Mouse (Mus musculus) fat pad, adult 2 months (tissue): ENCODE measurements around the gene Ap4m1.

Experiments
- DNase-seq: peaks from one replicate; pipeline ENCODE4 v3.0.0-alpha.2; 2011; ENCODE audit warnings: low read depth, low spot score; ENCODE audit errors: extremely low read depth

The Ap4m1 gene

DNA sequence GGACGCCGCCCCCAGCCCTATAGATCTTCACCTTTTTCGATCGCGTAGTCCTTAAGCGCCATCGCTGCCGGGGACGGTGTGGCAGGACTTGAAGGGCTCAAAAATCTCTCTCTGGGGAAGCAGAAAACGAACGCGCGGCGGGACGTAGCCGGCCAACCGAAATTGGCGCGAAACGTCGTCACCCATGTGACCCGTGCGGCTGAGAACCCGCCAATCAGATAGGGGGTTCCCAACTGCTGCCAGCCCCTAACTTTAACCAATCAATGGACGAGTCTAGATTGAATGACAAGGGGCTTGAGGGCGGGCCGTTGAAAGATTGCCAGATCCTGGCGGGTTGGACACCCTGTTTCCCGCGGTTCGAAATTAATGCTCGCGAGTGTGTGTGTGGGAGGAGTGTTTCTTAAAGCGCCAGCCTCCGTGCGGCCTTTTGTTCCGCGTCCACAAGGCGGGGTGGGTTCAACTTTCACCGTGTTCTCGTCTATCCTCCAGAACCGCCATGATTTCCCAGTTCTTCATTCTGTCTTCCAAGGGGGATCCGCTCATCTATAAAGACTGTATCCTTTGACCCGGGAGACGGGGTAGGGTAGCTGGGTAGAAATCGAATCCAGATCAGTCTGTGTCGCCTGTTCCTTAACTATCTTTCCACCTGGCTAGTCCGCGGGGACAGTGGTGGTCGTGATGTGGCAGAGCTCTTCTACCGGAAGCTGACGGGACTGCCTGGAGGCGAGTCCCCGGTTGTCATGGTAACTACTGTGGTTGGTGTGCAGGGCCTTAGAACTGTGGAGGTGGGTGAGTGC, at the start of gene Ap4m1, which contains the start of gene Mcm7:
Gene Ap4m1, plus strand, starts transcription at position 308 of the 797 bp plus-strand sequence.
Gene Mcm7, minus strand, starts transcription at position 728 of the 797 bp plus-strand sequence.
- DNase-seq, result peak; percentile 91

DNA sequence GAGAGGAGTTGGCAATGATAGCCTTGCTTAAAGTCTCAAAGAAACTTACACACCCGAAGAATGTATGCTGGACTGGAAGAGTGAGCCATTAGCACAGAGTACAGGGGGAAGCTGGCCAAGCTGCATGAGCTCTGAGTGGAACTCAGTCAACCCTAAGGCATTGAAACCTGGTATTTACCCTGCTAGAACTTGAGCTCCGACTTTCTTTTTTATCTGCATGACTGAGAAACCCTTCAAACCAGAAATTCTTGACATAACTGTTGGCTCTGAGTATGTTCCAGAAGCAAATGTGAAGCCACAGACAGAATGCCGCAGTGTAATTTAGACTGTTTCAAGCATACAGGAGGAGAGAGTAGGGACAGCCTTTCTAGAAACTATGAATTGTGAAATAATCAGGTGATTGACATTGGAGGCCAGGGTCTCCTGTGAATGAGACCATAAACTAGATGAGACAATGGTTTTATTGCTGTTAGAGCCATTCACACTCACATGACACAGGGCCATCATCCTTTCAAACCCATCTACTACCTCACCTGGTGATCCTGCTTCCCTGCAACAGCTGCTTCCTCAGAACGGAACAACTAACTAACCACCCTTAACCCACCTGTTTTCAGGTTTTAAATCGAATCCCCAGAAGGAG, 39.3 kb upstream of the Ap4m1 start:
- peak; percentile 26 for DNase-seq

GRCm38 (mm10) chr5:138137257-138137656, 34.5 kb upstream of the Ap4m1 start:
- no peak for DNase-seq

DNA sequence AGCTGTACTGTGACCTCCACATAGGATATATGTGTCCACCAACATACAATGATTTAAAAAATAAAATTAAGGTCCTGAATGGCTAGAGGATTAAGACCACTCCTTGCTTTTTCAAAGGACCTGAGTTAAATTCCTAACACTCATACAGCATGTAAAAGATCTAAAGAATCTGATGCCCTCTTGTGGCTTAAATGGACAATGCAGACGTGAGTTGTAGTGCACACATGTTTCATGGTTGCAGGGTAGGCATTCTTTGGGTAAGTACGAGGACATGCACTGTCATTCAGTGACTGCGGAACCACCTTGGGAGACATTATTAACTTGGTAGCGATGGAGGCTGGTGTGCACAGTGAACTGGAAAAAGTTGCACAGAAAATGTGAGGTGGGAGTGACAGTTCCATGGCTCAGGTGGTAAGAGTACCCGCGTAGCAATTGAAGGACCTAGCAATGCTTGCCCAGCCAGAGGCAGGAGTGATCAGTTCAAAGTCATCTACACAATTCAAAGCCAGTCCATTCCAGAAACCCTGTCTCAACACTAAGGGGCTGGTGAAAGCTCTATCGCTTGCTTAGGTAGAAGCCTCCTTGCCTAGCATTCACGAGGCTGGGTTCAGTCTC, 33.8 kb upstream of the Ap4m1 start:
- DNase-seq, result no peak

GRCm38 (mm10) chr5:138138585-138138984, 33.2 kb upstream of the Ap4m1 start:
- no peak for DNase-seq

DNA sequence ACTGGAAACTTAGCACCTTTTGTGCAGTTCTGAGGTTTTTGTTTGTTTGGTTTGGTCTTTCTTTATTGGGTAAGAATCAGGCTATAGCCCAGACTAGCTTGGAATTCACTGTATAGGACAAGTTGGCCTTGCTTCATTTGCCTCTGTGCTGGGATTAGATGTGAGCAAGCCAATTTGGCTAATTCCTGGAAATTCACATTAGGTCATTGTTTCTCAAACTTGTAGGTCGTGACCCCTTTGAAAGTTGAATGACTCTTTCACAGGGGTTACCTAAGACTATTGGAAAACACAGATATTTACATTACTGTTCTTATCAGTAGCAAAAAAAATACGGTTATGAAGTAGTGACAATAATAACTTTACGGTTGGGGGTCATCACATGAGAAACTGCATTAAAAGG, 17.4 kb upstream of the Ap4m1 start:
- DNase-seq, result no peak

DNA sequence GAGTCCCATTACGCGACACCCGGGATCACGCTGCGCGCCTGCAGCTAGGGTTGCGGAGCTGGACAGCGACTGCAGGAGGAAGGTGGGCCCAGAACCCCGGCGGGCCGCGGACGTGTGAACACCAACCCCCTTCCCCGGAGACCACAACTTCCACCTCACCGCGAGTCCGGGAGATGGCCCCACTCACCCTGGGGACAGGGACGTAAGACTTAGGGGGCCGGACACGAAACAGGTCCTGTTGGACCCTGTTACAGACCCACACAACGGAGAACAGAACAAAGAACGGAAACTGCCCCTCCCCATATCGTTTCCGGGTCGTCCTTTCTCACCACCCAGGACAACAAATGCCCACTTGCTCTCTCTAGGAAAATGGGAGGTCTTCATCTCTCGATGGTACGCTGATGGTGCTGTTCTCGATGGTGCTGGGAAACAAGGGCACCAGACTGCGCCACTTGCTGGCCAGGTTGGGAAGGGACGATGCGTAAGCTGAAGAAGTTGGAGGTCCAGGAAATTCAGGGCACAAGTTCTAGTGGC, 16.3 kb upstream of the Ap4m1 start, which contains the start of gene Zfp113:
Gene Zfp113, minus strand, starts transcription at position 302 of the 534 bp plus-strand sequence.
- DNase-seq, result peak; percentile 76

GRCm38 (mm10) chr5:138160224-138160762, 11.5 kb upstream of the Ap4m1 start:
- no peak for DNase-seq

DNA sequence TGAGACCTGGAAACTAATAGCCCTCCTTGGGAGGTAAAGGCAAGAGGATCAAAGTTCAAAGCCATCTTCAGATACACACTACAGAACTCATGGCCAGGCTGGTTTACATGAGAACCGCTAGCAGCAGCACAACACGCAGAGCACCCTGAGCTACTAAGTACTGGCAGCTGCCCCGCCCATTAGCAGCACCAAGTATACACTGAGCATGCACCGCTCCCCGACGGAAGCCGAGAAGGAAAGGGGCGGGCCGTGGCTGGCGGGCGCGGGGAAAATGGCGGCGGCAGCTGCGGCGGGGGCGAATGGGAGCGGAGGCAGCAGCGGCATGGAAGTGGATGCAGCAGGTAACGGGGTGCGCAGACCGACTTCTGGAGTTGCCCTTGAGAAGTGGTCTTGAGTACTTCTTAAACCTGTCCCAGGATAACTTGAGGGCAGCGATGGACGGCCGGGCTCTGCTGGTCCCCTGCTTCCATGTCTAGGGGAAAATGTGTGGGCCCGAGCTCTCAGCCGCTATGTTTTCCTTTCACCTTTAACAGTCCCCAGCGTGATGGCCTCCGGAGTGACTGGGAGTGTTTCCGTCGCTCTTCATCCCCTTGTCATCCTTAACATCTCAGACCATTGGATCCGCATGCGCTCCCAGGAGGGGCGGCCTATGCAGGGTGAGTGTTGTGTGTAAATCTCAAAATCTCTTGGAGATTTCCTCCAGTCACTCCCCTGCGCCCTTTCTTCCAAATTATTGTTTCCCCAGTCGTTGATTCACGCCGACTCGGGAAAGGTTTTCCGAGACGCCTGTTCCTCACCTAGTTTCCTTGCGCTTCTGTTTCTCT, 10.7 kb upstream of the Ap4m1 start, which contains the start of gene Cops6:
Gene Cops6, plus strand, starts transcription at position 230 of the 824 bp plus-strand sequence.
- DNase-seq, result peak; percentile 26

DNA sequence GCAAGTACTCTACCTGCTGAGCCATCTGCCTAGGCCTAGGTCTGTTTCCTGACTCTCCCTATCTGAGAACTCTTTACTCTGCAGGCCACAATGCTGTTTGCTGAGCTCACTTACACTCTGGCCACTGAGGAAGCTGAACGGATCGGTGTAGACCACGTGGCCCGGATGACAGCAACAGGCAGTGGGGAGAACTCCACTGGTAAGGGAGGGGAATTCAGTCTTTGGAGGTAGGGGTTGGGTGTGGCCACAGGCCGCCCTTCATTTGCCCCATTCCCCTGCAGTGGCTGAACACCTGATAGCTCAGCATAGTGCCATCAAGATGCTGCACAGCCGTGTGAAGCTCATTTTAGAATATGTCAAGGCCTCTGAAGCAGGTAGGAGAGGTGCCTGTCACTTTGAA, 8.8 kb upstream of the Ap4m1 start:
- no peak for DNase-seq

DNA sequence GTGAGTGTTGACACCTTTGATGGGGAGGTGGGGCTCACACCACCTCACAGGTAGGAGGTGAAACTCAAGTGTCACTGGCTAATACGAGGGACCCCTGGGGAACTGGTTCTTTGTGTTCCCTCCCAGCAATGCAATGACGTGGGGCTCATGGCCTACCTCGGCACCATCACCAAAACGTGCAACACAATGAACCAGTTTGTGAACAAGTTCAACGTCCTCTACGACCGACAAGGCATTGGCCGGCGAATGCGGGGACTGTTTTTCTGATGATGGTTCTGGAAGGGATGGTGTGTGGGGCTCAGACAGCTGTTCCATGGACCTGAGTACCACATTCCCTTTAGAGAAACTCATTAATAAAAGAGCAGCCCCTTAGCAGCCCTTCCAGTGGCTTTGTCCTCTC, 8.2 kb upstream of the Ap4m1 start:
- no peak for DNase-seq

DNA sequence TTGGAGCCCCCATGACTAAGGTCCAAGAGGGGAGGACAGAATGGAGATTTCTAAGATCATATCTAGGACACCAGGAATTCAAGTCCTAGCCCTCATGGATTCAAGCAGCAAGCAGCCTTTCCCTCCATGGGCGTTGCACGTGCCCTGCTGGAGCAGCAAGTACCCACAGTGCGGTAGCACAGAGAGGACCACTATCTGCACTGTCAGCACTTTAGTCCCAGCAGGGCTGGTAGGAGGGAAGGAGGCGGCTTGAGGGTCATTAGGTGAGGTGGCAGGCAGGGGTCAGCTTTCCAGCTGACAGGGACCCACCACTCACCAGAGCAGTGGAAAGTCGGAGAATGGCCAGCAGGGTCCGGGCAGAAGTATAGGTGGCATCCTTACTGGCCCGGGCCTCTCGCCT, 6.2 kb upstream of the Ap4m1 start:
- no peak for DNase-seq

- peak; percentile 46 for DNase-seq
Observed at GRCm38 (mm10) chr5:138170936-138171561, 753 bp upstream of the Ap4m1 start.

DNA sequence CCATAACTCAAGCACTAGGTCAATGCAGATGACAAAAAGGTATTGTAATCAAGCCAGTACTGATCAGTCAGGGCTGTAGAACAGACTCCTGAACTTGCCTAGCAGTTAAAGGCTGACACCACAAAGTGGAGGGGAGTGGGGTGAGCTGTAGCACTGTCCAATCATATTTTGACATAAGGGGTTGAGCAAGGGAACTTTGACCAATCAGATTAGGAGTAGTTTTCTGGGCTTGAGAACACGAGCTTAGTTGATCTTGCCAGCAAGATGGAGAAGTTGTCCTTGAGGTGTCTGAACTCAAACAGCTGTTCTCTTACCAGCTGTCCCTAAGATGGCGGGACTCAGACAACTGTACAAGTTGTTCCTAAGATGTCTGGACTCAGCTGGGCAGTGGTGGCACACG, 1.4 kb downstream of the Ap4m1 start:
- DNase-seq, result no peak

DNA sequence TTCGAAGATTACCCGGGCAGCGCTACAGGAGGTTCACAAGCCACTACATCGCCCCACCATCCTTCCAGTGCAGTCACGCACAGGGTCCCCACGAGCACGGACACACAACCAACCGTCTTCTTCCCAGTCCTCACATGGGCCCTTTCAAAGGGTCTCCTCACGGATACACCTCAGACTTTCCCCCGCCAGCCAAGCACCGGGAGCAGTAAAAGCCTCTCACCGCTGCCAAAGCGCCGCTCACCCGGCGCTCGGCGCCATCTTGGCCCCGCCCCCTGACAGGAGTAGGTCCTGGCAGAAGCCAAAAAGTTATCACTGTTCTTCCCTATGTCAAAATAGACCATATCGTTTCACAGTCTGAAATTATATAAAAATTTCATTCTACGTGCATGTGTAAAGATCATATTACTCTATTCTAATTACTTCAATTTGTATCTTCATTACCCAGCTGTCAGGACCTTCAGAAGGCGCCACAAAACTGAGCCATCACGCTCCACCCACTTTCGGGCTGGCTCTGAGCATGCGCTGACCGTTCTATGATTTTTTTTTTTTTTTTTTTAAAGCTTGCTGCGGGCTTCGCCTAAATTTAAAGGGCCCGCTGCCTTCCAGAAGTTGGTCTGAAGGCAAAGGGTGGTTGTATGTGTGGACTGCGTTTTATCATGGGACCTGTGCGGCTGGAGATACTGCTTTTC, 15.3 kb downstream of the Ap4m1 start, which contains the start of the genes Taf6 and Cnpy4:
Gene Taf6, minus strand, starts transcription at position 502 of the 689 bp plus-strand sequence.
Gene Cnpy4, plus strand, starts transcription at position 536 of the 689 bp plus-strand sequence.
- DNase-seq, result no peak

- DNase-seq, result no peak
Observed at GRCm38 (mm10) chr5:138187661-138188306, 16.0 kb downstream of the Ap4m1 start.

GRCm38 (mm10) chr5:138193771-138194727, 22.2 kb downstream of the Ap4m1 start, which contains the start of gene Mblac1:
TSS of gene Mblac1 (plus strand) at chr5:138194314.
- DNase-seq, result no peak
